Mouse (Mus musculus) urinary bladder, adult 2 months (tissue): ENCODE results near the gene Pam16. TPM values are rescaled to one million over a fixed set of nuclear protein-coding genes. Genes with fewer than 3 reads are reported as not detected.

Experiments
- DNase-seq: peaks from one replicate; pipeline ENCODE4 v3.0.0; 2022; ENCODE audit warnings: low spot score
- polyA plus RNA-seq: library from polyadenylated mRNA; depleted of rRNA; stranded (reverse); fragments of >200 nt; gene quantifications from 2 replicates; pipeline ENCODE4 v1.2.3, GENCODE M21; 2012

Gene Pam16
- polyA plus RNA-seq, 1 experiment, result 64.8 TPM

DNA sequence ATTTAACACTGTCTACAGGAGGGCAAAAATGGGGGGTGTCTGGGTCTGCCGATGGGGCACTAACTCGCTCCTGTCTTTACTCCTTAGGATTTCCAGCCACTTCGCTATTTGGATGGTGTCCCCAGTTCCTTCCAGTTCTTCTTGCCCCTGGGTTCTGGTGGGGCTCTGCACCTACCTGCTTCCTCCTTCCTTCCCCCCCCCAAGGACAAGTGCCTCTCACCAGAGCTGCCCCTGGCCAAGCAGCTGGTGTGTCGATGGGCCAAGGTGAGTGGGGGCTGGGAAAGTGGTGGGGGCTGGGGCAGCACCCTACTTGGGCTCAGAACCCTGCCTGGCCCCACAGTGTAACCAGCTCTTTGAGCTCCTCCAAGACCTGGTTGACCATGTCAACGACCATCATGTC lies 13.6 kb downstream of the Pam16 start:
- DNase-seq, result no peak

DNA sequence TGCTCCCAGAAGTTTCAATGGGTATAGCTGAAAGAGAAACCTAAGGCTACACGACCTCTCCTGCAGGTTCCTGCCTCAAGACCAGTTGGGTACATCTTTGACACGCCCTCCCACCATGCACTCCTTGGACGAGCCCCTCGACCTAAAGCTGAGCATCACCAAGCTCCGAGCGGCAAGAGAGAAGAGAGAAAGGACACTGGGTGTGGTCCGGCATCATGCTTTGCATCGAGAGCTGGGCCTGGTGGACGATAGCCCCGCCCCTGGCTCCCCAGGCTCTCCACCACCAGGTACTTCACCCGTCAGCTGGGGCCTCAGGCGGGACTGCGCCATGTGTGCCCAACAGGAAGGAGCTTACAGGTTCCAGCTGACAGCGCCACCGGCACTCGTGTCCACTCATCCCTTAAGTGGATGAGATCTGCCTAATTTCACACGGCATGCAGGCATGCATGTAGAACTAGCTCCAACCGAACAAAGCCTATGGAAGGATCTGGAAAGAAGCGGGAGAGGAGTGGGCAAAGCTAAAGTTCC lies 16.2 kb downstream of the Pam16 start:
- no peak for DNase-seq

GRCm38 (mm10) chr16:4607818-4608531 lies 16.8 kb downstream of the Pam16 start:
- DNase-seq, result peak; percentile 64

GRCm38 (mm10) chr16:4606431-4607084 lies 18.2 kb downstream of the Pam16 start:
- DNase-seq, result no peak

- DNase-seq, result no peak
These were observed 19.2 kb downstream of the Pam16 start for GRCm38 (mm10) chr16:4605514-4606131.

DNA sequence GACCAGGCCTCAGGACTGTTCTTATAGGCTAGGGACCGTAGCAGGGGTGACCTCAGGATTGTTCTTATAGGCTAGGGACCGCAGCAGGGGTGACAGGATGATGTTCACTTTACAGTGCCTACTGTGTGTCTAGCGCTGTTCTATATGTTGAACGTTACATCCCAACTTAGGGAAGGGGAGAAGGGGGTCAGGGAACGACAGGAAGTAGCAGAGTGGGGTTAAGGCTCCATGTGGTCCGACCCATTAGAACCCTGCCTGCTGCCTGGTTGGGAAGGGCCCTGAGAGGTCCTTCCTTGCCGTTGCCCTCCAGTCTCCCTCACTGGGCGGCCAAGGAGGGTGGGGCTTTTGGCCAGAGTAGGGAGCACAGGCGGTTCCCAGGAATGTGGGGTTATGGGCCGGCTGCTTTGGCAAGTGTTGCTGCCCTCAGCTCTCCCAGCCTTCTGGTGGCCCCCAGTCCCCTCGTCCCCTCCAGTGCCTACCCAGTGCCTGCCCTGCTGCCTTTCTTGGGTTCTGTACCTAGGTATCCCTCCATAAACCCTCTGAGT lies 20.4 kb downstream of the Pam16 start:
- no peak for DNase-seq

DNA sequence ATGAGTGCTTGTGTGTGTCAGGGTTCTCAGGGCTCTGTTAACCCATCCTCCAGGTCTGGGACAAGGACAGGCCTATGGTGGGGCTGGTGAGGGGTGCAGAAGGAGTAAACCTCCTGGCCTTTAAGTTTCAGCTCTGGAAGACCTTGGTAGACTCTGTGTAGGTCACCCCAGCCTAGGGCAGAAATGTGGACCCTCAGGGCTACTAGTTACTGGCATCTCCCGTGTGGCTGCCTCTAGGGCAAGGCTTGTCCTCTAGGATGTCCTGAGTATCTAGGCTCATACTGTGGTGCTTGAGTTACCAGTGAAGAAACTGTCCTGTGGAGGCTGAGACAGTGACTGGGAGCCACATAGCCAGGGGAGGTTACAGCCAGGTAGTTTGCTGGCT lies 21.3 kb downstream of the Pam16 start:
- no peak for DNase-seq

GRCm38 (mm10) chr16:4602766-4603452 lies 21.9 kb downstream of the Pam16 start:
- DNase-seq, result no peak

- DNase-seq, result no peak
These were observed 22.6 kb downstream of the Pam16 start for GRCm38 (mm10) chr16:4602189-4602588.

GRCm38 (mm10) chr16:4600701-4601310 lies 24.0 kb downstream of the Pam16 start:
- DNase-seq, result no peak

DNA sequence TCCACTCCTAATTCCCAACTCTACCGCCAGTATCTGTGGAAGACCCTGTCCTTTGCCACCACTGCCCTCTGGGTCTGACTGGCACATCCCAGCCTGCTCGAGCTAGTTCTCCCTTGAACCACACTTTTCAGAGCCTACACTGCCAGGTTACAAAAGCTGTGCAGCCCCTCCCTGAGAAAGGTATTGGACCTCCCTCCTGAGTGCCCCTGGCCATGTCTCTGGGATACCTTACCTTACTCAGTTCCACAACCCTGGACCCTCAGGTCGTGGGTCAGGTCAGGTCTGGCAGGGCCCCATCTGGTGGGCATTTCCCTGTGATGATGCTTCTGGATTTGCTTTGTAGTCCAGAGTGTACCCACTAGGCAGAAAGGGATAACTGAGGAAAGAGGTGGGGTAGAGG lies 25.2 kb downstream of the Pam16 start:
- DNase-seq, result no peak

- DNase-seq, result no peak
These were observed 25.8 kb downstream of the Pam16 start for GRCm38 (mm10) chr16:4598891-4599543.

DNA sequence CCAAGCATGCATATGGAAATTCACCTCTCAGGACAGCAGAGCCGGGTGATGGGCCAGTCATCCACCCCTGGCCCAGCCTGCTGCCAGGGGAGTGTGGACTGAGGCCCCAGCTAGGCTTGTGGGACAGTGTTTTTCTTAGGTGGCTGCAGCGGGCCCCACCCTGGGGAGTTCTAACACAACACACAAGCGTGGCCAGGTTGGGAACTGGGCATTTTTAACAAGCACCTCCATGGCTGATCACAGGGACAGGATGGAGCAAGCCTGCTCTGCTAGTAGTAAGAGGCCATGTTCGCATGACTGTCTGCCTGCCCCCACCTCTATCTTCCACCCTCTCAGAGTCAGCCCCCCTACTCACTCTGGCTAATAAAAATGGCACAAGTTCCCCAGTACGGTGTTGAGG lies 26.7 kb downstream of the Pam16 start:
- DNase-seq, result no peak

- no peak for DNase-seq
These were observed 27.5 kb downstream of the Pam16 start for GRCm38 (mm10) chr16:4597296-4597695.

DNA sequence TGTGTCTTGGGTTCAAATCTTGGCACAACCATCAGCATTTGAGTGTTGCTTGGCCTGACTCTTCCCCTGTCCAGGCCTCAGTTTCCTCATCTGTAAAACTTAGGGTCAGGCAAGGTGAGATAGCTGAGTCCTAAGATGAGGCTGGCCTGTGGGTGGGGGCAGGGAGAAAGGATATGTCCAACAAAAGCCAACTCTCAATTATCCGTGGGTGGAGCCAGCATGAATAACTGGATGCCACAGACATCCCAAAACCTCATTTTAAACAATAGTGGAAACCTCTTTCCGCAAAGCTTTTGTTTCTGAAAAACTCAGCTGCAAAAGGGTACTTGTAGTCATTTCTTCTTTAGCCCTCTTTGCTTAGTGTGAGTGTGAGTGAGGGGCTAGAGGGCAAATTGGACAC lies 28.0 kb downstream of the Pam16 start:
- no peak for DNase-seq

GRCm38 (mm10) chr16:4596141-4596728 lies 28.6 kb downstream of the Pam16 start:
- no peak for DNase-seq

DNA sequence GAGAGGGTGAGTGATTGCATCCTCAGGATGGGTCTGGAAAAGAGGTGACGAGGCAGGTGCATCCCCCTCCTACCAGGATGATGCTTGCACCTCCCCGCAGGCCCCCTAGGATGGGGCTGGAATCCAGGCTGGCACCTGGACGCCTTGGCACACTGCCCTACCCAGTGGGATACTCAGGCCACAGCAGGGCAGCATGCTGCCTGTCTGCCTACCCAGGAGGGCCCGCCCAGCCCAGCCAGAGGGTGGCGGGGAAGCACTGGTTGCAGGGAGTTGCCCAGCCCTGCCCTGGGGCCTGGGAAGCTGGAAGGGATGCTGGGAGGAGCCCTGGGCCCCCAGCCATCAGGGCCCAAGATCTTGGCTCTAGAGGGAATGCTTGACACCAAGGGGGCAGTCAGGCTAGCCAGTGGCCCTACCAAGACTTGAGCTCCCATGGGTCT lies 29.2 kb downstream of the Pam16 start:
- DNase-seq, result no peak

DNA sequence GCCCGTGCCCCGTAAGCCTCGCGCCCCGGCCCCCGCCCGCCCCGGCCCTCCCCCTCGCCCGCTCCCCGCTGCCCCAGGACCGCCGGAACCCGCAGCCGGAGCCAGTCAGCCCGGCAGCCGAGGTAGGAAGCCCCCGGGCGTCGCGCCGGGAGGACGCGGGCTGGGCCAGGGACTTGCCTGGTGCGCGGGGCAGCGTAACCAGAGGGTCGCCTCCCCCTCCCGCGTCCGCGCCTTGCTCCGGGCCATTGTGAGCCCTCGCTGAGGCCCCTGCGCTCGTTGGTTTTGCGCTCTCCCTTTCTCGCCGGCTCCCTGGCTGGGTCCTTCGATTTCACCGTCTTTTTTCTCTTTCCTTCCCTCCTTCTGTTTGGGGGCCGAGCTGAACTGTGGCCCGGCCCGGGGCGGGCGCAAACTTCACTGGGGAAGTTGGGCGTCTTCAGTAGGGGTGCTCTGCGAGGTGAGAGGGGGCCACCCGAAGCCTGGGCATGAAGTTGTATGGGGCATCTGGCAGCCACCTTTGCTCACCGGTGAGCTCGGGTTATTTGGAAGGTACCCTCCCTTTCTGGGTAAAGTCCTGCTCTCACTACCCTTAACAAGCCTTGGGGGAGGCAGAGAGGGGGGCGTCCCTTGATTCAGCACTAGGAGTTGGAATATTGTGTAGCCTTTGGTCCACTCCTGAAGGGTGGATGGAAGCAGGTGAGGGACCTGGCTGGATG lies 29.8 kb downstream of the Pam16 start:
- DNase-seq, result no peak

- no peak for DNase-seq
These were observed 30.6 kb downstream of the Pam16 start, which contains the start of gene Glis2 for GRCm38 (mm10) chr16:4593971-4594813. Gene Glis2, plus strand, starts transcription at chr16:4594713.
